Mouse (Mus musculus) gastrocnemius, adult 2 months (tissue): ENCODE results near the gene Zbtb18. TPM values are rescaled to one million over a fixed set of nuclear protein-coding genes. Genes with fewer than 3 reads are reported as not detected.

Source experiments
- DNase-seq: peaks from one replicate; pipeline ENCODE4 v3.0.0; 2022
- H3K27ac ChIP-seq: fragments of 200-600 bp; 2 replicates; pipeline ENCODE4 v1.8.1; 2022; ENCODE audit warnings: mild to moderate bottlenecking
- H3K4me3 ChIP-seq: fragments of 200-600 bp; 2 replicates; pipeline ENCODE4 v1.8.1; 2022; ENCODE audit warnings: mild to moderate bottlenecking, moderate library complexity
- CTCF ChIP-seq: fragments of 200-600 bp; IDR thresholded peaks from 2 replicates; pipeline ENCODE4 v1.8.1; 2022; ENCODE audit warnings: antibody characterized with exemption, mild to moderate bottlenecking, moderate library complexity
- intact Hi-C: fragments of 180-260 bp; cut with DNase I; formaldehyde crosslinking; loops from one replicate; pipeline ENCODE4 v1.15.1; 2025
- total RNA-seq, 2 experiments: library from RNA; stranded (reverse); gene quantifications; 2 replicates each; pipeline ENCODE4 v1.2.3; 2021

Zbtb18 gene
- total RNA-seq, 2 experiments from 2014 or later = 97.8 to 110 TPM

GRCm38 (mm10) chr1:177494913-177495542, 52.9 kb downstream of the Zbtb18 start:
- H3K27ac ChIP-seq = no peak overlapping the region
- TF ChIP-seq CTCF = no peak
- no peak for DNase-seq

More at GRCm38 (mm10) chr1:177494913-177495542, 52.9 kb downstream of the Zbtb18 start:
- no peak overlapping the region for H3K4me3 ChIP-seq
- intact Hi-C loops = no loop called here

Other genes with a start within 250 kb of the Zbtb18 start
- 10 to 100 TPM in 1 of 2 experiments, 1 to 10 TPM in 1; 9.1 to 11.0 TPM for gene Akt3, start 184.1 kb upstream of the Zbtb18 start, total RNA-seq